Mouse (Mus musculus) ovary, postnatal 36 days (tissue): ENCODE results near the gene Arhgef7.
"Not testable (repeated sequence)": the region's sequence is repeated elsewhere in the genome, so short reads cannot be mapped to it uniquely, and the experiment has no call there.

Source experiments
- DNase-seq: peaks from one replicate; pipeline ENCODE4 v3.0.0; 2022; ENCODE audit warnings: low spot score, mixed read lengths

Gene Arhgef7

GRCm38 (mm10) chr8:11834200-11834599, 106.7 kb downstream of the Arhgef7 start:
- DNase-seq = no peak

- no peak for DNase-seq
These were observed 107.2 kb downstream of the Arhgef7 start for GRCm38 (mm10) chr8:11834691-11835090.

GRCm38 (mm10) chr8:11840174-11840573, 112.7 kb downstream of the Arhgef7 start, which contains the start of gene Tex29:
Gene Tex29, plus strand, starts transcription at chr8:11840474.
- DNase-seq = no peak

- DNase-seq = no peak
These were observed 114.0 kb downstream of the Arhgef7 start for GRCm38 (mm10) chr8:11841571-11841970.

GRCm38 (mm10) chr8:11842757-11843156, 115.2 kb downstream of the Arhgef7 start:
- no peak for DNase-seq

- DNase-seq = no peak
These were observed 116.3 kb downstream of the Arhgef7 start for GRCm38 (mm10) chr8:11843677-11844315.

DNA sequence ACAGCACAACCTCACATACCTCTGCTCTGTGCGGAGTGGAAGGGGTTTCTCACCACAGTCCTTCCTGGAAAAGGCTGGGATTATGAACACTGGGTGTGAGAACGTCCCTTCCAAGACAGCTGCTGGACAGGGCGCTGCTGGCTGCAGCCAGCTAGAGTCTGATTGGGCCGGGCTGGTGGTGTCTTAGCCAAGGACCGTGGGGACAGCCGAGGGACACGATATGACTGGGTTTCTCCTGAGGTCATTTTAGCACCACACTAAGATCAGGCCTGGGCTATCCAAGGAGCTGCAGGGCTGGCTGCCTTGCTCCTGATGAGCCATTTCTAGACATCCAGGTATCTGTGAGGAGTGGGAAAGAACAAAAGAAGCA, 116.8 kb downstream of the Arhgef7 start:
- no peak for DNase-seq

GRCm38 (mm10) chr8:11846807-11847206, 119.3 kb downstream of the Arhgef7 start:
- no peak for DNase-seq

DNA sequence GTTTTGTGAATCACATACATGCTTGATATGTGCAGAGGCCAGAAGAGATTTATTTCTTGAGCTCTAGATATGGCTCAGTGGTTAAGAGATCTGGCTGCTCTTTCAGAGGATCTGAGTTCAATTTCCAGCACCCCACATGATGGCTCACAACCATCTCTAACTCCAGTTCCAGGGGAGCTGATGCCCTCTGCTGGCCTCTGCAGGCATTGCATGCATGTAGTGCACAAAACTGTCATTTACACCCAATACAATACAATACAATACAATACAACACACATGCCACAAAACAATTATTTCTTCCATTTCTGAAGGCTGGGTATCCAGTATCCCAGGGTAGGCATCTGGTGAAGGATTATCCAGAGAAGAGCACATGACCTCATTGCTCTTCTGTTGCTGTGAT, 140.3 kb downstream of the Arhgef7 start:
- DNase-seq = no peak

DNA sequence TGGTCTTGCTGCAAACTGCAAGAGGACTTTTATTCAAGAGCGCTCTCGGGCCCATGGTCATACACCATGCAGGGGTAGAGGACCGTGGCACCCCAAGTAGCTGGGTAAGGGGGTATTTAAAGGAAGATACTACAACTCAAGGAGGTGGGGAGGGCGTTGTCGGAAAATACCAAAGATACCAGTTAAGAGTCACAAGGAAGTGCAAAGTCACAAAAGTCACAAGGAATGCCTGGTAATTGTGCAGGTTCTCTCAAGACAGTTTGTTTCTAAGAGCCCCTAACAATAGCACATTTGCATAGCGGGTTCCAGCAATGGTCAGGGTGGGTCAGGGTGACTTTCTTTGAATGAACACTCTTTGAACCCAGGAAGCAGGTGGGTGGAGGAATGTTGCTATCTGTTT, 146.7 kb downstream of the Arhgef7 start:
- not testable (repeated sequence) for DNase-seq

- no peak for DNase-seq
These were observed 157.1 kb downstream of the Arhgef7 start for GRCm38 (mm10) chr8:11884646-11885045.
